Mouse (Mus musculus): ENCODE data around the gene Gtf3c1.
"Not testable (repeated sequence)": the region's sequence is repeated elsewhere in the genome, so short reads cannot be mapped to it uniquely, and the experiment has no call there.

- TF ChIP-seq CTCF, EP300 (IDR thresholded peaks at IDR 0.05; ENCODE audit: low read depth): not testable (repeated sequence)
These were observed 6.0 kb upstream of the Gtf3c1 start for GRCm38 (mm10) chr7:125713542-125714055.
